Mouse (Mus musculus): ENCODE measurements around the gene Nipa1. TPM values are rescaled to one million over a fixed set of nuclear protein-coding genes. Genes with fewer than 3 reads are reported as not detected.

The Nipa1 gene
- polyA plus RNA-seq, 1 experiment, result 0.80 TPM

DNA sequence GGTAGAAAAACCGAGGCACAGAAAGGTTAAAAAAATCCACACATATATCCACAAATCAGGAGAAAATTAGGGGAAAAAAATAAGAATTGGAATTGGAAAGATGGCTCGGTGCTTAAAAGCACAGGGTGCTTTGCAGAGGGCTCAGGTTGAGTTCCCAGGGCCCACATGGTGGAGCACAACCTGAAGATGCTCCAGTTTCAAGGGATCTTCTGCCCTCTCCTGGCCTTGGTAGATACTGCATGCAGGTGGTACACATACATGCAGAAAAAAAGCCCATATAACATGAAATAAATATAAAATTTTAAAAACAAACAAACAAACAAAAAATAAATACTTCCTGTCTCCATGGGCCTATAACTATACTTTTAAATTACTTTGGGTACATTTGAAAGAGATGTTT is 45.3 kb downstream of the Nipa1 start:
- no peaks in the 10 kb centered on the region for H3K36me3 ChIP-seq (ENCODE audit: control insufficient read depth, insufficient read depth, low read length)
- H3K27me3 ChIP-seq (ENCODE audit: control insufficient read depth, insufficient read depth, low read length), result no peaks in the 10 kb centered on the region
- H3K4me1 ChIP-seq (replicated peaks; ENCODE audit: control insufficient read depth, insufficient read depth, low read length), result no peaks in the 10 kb centered on the region
- H3K4me3 ChIP-seq (ENCODE audit: control insufficient read depth, insufficient read depth, low read length), result no peak overlapping the region
- 95% methylated on average over 2 of the region's 2 CpGs for WGBS
- TF ChIP-seq POLR2A (IDR thresholded peaks at IDR 0.05; ENCODE audit: control insufficient read depth, extremely low read depth, insufficient read depth, low read length, poor library complexity) (no peak), CTCF (IDR thresholded peaks at IDR 0.05; ENCODE audit: borderline replicate concordance, control insufficient read depth, extremely low read depth, insufficient read depth, low read length, poor library complexity) (no peak)
- DNase-seq, result no peak
- no peak overlapping the region for H3K27ac ChIP-seq (ENCODE audit: control insufficient read depth, insufficient read depth, low read length)

DNA sequence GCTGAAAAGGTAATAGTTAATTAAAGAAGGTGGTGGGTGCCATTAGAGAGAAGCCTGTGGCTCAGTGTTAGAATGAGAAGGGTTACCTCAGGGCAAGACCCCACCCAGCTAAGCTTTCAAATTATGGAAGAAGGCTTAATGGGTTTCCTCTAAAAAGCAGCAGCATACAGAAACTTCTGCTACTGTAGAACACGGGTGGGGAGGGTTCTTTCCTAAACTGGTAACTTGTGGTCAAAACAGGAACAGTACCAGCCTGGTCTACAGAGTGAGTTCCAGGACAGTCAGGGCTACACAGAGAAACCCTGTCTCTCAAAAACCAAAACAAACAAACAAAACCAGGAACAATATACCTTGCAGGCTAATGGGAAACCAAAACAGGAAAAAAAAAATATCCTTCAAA is 50.3 kb downstream of the Nipa1 start:
- 0 out of 2 replicates have a peak, but pooled peaks cover 2% of the 10 kb centered on the region for H3K4me1 ChIP-seq (replicated peaks; ENCODE audit: control insufficient read depth, insufficient read depth, low read length)
- H3K27ac ChIP-seq (ENCODE audit: control insufficient read depth, insufficient read depth, low read length), result no peak overlapping the region
- no peak overlapping the region for H3K4me3 ChIP-seq (ENCODE audit: control insufficient read depth, insufficient read depth, low read length)
- TF ChIP-seq POLR2A (IDR thresholded peaks at IDR 0.05; ENCODE audit: control insufficient read depth, extremely low read depth, insufficient read depth, low read length, poor library complexity) (no peak), CTCF (IDR thresholded peaks at IDR 0.05; ENCODE audit: borderline replicate concordance, control insufficient read depth, extremely low read depth, insufficient read depth, low read length, poor library complexity) (no peak)
- WGBS, result 13% methylated on average over 1 of the region's 1 CpGs
- no peaks in the 10 kb centered on the region for H3K27me3 ChIP-seq (ENCODE audit: control insufficient read depth, insufficient read depth, low read length)
- DNase-seq, result no peak
- no peaks in the 10 kb centered on the region for H3K36me3 ChIP-seq (ENCODE audit: control insufficient read depth, insufficient read depth, low read length)

DNA sequence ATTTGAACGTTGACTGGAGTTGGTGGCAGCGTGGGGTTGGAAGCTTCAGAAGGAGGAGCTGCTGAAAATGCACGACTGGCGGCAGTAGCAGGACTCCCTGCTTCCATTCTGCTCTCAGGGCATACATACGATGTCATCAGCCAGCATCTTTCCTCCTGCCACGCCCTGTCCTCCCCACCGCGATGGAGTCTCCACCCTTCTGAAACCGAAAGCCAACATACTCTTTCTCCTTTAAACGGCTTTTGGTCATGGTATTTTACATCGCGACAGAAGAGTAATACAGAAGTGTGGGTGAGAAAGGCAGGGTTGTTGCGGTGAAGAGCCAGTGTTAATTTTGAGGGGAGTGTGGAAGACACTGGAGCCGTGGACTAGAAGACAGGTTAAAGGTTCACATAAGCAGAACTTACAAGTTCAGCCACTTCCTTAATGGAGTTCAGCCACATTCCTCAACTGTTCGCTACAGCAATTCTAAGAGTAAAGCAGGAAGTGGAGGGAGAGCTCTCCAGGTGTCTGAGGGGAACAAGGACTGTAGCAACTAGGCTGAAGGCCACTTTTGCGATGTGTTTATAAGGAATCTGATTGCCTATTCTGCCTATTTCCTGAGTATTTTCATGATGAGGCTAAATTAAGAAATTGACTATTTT is 51.4 kb downstream of the Nipa1 start:
- TF ChIP-seq POLR2A (IDR thresholded peaks at IDR 0.05; ENCODE audit: control insufficient read depth, extremely low read depth, insufficient read depth, low read length, poor library complexity) (no peak), CTCF (IDR thresholded peaks at IDR 0.05; ENCODE audit: borderline replicate concordance, control insufficient read depth, extremely low read depth, insufficient read depth, low read length, poor library complexity) (no peak)
- Histone ChIP-seq H3K4me1 (replicated peaks; ENCODE audit: control insufficient read depth, insufficient read depth, low read length) (0 out of 2 replicates have a peak, but pooled peaks cover 2% of the 10 kb centered on the region), H3K27ac (ENCODE audit: control insufficient read depth, insufficient read depth, low read length) (no peak overlapping the region), H3K4me3 (ENCODE audit: control insufficient read depth, insufficient read depth, low read length) (peak overlapping the region; percentile 42), H3K27me3 (ENCODE audit: control insufficient read depth, insufficient read depth, low read length) (no peaks in the 10 kb centered on the region), H3K36me3 (ENCODE audit: control insufficient read depth, insufficient read depth, low read length) (no peaks in the 10 kb centered on the region)
- DNase-seq, result peak; percentile 23
- WGBS, result 2% methylated on average over 16 of the region's 16 CpGs

- Histone ChIP-seq H3K36me3 (ENCODE audit: control insufficient read depth, insufficient read depth, low read length) (no peaks in the 10 kb centered on the region), H3K4me3 (ENCODE audit: control insufficient read depth, insufficient read depth, low read length) (no peak overlapping the region), H3K27me3 (ENCODE audit: control insufficient read depth, insufficient read depth, low read length) (no peaks in the 10 kb centered on the region), H3K4me1 (replicated peaks; ENCODE audit: control insufficient read depth, insufficient read depth, low read length) (0 out of 2 replicates have a peak, but pooled peaks cover 2% of the 10 kb centered on the region), H3K27ac (ENCODE audit: control insufficient read depth, insufficient read depth, low read length) (no peak overlapping the region)
- WGBS, result 84% methylated on average over 3 of the region's 3 CpGs
- no peak for DNase-seq
- no peak for TF ChIP-seq POLR2A (IDR thresholded peaks at IDR 0.05; ENCODE audit: control insufficient read depth, extremely low read depth, insufficient read depth, low read length, poor library complexity)
- no peak for TF ChIP-seq CTCF (IDR thresholded peaks at IDR 0.05; ENCODE audit: borderline replicate concordance, control insufficient read depth, extremely low read depth, insufficient read depth, low read length, poor library complexity)
Measured at GRCm38 (mm10) chr7:55966866-55967460, 52.8 kb downstream of the Nipa1 start.

DNA sequence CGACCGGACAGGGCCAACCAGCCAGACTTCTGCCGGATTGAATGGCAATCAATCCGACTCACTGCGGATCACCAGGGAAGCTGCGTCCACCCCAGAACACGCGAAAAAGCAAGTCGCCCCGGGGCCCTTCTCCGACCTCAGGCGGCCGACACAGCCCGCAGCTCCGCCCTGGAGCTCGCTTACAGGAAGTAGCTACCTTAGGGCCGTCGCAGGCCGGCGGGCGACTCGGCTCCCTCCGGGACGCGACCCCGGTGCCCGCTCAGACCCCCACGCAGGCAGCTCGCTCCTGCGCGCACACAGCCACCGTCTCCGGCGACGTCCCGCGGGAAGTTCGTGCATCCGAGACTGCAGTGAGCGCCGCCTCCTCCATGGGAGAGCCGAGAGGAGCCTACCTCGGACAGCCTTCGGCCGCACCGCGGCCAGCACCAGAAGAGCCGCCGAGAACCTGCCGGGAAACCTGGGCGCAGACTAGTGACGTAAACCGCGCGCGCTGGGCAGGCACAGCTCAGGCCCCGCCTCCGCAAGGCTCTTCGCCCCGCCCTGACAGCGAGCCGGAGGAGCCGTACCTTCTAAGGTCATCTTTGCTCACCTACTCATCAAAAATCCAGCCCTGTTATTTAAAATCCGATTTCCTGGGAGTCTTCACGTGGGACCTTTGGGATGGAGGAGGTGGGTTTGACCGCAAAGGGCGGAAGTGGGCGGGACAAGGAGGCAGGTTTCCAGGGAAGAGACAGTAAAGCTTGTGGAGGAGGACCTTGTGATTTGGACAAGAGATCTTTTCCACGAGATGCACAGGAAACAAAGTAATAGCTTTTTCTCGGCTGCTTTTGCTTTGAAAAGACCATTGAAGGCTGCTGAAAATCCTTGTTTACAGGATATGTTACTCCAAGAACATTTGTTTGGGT is 57.5 kb downstream of the Nipa1 start, which contains the start of gene Nipa2:
TSS of gene Nipa2 (minus strand) at position 473 of the 905 bp plus-strand sequence.
- Histone ChIP-seq H3K36me3 (ENCODE audit: control insufficient read depth, insufficient read depth, low read length) (no peaks in the 10 kb centered on the region), H3K4me3 (ENCODE audit: control insufficient read depth, insufficient read depth, low read length) (peak within 1 kb of the TSS; percentile 72), H3K27ac (ENCODE audit: control insufficient read depth, insufficient read depth, low read length) (peak within 1 kb of the TSS; percentile 38; the same call in 1 of the 2 replicates), H3K27me3 (ENCODE audit: control insufficient read depth, insufficient read depth, low read length) (no peaks in the 10 kb centered on the region), H3K4me1 (replicated peaks; ENCODE audit: control insufficient read depth, insufficient read depth, low read length) (peaks cover 2% of the 10 kb centered on the region; the same call in 1 of the 2 replicates)
- peak; percentile 92 for DNase-seq
- WGBS, result under 1% methylated on average over 70 of the region's 70 CpGs
- TF ChIP-seq POLR2A (IDR thresholded peaks at IDR 0.05; ENCODE audit: control insufficient read depth, extremely low read depth, insufficient read depth, low read length, poor library complexity) (peak; percentile 65; the same call in 1 of the 2 replicates), CTCF (IDR thresholded peaks at IDR 0.05; ENCODE audit: borderline replicate concordance, control insufficient read depth, extremely low read depth, insufficient read depth, low read length, poor library complexity) (0 out of 2 replicates have a peak, but pooled peaks have one; percentile 47)

- H3K36me3 ChIP-seq (ENCODE audit: control insufficient read depth, insufficient read depth, low read length), result no peaks in the 10 kb centered on the region
- no peak overlapping the region for H3K27ac ChIP-seq (ENCODE audit: control insufficient read depth, insufficient read depth, low read length)
- TF ChIP-seq POLR2A (IDR thresholded peaks at IDR 0.05; ENCODE audit: control insufficient read depth, extremely low read depth, insufficient read depth, low read length, poor library complexity) (no peak), CTCF (IDR thresholded peaks at IDR 0.05; ENCODE audit: borderline replicate concordance, control insufficient read depth, extremely low read depth, insufficient read depth, low read length, poor library complexity) (no peak)
- no peak for DNase-seq
- WGBS, result 45% methylated on average over 1 of the region's 1 CpGs
- no peaks in the 10 kb centered on the region for H3K27me3 ChIP-seq (ENCODE audit: control insufficient read depth, insufficient read depth, low read length)
- H3K4me3 ChIP-seq (ENCODE audit: control insufficient read depth, insufficient read depth, low read length), result no peak overlapping the region
- H3K4me1 ChIP-seq (replicated peaks; ENCODE audit: control insufficient read depth, insufficient read depth, low read length), result peaks cover 2% of the 10 kb centered on the region; the same call in 1 of the 2 replicates
Measured at GRCm38 (mm10) chr7:55960506-55960905, 59.2 kb downstream of the Nipa1 start.
